Mouse (Mus musculus) frontal cortex, adult (tissue): ENCODE data around the gene Zc3h12d.

Experiments
- ATAC-seq: cut with Nextera tagmentation; 2 replicates; pipeline ENCODE4 v1.9.2; 2017; ENCODE audit warnings: mild to moderate bottlenecking, moderate library complexity, mixed read lengths; ENCODE audit not compliant: low TSS enrichment

Gene Zc3h12d

DNA sequence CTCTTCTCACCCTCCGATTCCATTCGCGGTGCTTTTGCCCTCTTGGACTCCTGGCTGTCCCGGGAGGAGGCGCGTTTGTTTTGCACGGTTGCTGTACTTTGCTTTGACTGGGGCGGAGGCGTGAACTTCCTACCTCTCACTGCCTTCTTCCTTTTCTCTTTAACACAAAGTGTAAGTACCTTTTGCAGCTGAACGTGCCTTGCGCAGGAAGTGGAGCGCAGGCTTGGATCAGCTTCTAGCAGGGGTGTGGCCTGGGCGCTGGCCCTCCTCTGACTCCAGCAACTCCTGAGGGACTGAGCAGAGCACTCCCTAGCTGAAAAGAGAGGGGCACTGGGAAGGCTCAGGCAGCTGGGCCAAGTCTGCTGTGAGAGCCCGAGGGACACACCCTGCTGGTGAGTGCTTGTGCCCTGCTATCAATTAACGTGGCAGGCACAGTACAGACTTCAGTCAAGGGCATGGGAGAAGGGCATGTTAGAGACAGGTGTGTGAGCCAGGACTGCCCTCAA is at the start of gene Zc3h12d:
Zc3h12d (plus strand) TSS at position 300 of the 506 bp plus-strand sequence.
- peak; percentile 22; the same call in 1 of the 2 replicates for ATAC-seq

GRCm38 (mm10) chr10:7787319-7787718 is 45.0 kb upstream of the Zc3h12d start:
- ATAC-seq = no peak

DNA sequence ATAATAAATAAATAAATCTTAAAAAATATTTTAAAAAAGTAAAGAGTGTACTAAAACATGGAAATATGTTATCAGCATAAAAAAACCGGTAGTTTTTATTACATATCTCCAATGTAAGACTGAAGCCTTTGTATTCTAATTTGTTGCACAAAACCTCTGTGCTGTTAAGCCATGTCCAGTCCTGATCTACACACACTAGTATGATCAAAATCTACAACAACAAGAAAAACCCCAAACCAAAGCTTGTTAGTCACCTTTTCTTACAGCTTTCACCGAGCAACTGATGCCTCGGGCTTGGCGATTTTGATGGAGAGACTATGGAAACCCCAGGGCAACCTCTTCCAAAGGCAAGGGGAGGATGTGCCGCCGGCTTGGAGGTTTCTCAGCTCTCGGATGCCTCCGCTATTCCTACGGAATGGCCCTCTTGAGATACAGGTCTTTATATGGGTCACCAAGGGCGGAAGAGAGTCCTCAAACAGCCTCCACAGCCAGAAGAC is 40.0 kb upstream of the Zc3h12d start:
- peak; percentile 66 for ATAC-seq

DNA sequence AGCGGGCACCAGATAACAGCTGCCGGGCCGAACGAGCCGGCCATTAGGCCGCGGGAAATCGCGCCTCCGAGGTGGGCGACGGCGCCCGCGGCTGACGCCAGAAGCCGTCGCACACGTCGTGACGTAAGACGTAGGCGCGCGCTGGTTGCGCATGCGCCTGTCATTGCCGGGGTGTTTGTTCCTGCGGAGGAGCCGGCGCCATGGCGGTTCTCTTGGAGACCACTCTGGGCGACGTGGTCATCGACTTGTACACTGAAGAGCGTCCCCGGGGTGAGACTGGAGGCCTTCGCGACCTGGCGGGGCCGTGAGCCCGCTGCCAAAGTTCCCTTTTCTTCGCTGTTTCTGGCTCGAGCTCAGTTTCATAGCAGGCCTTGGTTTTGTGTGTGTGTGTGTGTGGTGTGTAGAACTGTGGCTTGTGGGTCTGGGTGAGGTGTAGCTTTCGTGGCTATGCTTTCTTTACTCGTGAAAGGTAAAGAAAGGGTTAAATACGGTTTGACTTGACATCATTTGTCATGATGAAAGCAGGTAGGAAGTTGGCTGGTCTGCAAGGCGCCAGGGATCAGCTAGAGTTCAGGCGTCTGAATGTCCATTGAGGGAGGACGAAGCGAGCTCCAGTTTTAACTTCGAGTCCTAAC is 39.4 kb upstream of the Zc3h12d start, which contains the start of the genes Ginm1 and Ppil4:
Ginm1 (minus strand) TSS at position 74 of the 635 bp plus-strand sequence.
Ppil4 (plus strand) TSS at position 141 of the 635 bp plus-strand sequence.
- peak; percentile 96 for ATAC-seq

DNA sequence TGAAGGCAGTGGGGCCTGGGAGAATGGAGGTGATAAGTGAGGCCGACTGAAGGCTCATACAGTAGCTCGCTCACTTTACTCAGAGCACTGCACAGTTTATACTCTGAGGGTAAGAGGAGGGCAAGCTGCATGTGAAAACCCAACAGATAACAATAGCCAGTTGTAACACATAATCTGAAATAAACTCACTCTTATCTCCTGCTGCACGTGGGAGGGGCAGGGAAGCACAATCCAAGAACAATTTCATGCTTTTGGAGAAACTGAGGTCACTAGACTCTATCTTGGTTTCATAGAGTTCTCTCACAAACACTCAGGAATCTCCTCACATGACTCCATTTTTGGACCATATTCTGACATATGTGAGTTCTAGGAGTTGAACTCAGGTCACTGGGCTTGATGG is 31.0 kb upstream of the Zc3h12d start:
- ATAC-seq = no peak

- no peak for ATAC-seq
Observed at GRCm38 (mm10) chr10:7802519-7803140, 29.6 kb upstream of the Zc3h12d start.

- peak; percentile 85 for ATAC-seq
Observed at GRCm38 (mm10) chr10:7809937-7810336, 22.3 kb upstream of the Zc3h12d start.

DNA sequence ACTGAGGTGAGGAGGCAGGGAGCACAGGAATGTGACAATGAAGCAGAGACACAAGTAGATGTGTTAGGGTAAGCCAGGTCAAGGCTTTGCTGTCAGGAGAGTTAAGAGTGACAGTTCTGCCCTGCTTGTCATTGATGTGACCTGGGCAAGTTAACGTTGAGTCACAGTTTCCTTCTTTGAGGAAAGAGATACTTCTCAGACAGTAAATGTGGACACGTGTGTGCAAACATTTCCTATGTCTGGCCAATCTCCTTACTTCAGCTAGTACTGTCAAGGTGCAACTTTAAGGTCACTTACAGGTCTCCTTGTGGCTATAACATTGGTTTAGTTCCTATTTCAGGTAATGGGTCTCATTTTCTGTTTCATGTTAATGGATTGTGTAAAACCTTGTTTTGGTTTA is 15.8 kb upstream of the Zc3h12d start:
- ATAC-seq = no peak

DNA sequence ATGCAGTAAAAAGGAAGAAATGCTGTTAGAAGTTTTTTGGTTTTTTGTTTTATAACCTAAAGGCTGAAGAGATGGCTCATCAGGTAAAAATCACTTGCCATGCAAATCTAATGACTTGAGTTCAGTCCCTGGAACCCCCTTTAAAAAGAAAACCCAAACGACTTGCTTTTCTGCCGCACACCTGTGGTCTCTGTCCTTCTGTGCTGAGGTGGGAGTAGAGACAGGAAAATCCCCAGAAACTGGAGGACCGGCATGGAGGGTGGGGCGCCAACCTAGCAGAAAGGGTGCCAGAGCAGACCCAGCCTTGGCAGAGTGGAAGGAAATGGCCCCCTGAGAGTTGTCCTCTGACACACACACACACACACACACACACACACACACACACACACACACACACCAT is 13.6 kb upstream of the Zc3h12d start:
- no peak for ATAC-seq

GRCm38 (mm10) chr10:7819156-7819555 is 13.1 kb upstream of the Zc3h12d start:
- no peak for ATAC-seq

DNA sequence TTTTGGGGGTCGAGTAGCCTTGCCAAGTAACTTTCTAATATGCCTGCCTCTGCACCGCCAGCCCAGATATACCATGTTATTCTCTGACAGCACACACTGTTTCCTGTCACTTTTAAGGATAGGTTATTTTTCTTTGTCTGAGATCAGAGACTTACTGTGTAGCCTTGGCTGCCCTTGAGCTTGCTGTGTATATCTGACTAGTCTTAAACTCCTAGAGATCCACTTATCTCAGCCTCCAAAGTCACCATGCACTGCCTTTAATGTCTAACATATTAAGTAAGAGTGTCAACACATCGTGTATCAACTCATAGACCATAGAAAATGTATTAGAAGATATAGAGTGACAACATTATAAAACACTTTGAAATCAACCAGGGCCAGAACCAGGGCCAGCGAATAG is 12.7 kb upstream of the Zc3h12d start:
- ATAC-seq = no peak

- ATAC-seq = no peak
Observed at GRCm38 (mm10) chr10:7820171-7820570, 12.1 kb upstream of the Zc3h12d start.

DNA sequence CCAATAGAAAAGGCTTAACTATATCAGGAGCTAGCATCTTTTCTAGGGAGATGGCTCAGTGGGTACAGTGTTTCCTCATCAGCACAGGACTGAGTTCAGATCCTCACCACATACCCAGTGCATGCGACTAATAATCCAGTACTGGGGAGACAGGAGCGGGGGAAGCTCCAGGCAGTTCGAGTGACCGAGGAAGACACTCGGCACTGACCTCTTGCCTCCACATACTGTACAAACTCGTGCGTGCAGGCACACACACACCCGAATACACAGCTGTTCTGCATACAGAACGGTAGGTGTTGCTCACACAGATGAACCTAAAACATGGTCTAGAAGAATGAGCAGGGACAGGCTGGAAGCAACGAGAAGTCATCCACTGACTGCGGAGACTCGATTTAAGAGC is 10.3 kb upstream of the Zc3h12d start:
- ATAC-seq = no peak

GRCm38 (mm10) chr10:7824663-7825280 is 7.5 kb upstream of the Zc3h12d start:
- no peak for ATAC-seq

GRCm38 (mm10) chr10:7825281-7825665 is 7.0 kb upstream of the Zc3h12d start:
- no peak for ATAC-seq

GRCm38 (mm10) chr10:7826106-7826505 is 6.2 kb upstream of the Zc3h12d start:
- no peak for ATAC-seq

- ATAC-seq = no peak
Observed at GRCm38 (mm10) chr10:7833377-7834165, 1.3 kb downstream of the Zc3h12d start.

GRCm38 (mm10) chr10:7834671-7835225 is 2.5 kb downstream of the Zc3h12d start:
- ATAC-seq = no peak

DNA sequence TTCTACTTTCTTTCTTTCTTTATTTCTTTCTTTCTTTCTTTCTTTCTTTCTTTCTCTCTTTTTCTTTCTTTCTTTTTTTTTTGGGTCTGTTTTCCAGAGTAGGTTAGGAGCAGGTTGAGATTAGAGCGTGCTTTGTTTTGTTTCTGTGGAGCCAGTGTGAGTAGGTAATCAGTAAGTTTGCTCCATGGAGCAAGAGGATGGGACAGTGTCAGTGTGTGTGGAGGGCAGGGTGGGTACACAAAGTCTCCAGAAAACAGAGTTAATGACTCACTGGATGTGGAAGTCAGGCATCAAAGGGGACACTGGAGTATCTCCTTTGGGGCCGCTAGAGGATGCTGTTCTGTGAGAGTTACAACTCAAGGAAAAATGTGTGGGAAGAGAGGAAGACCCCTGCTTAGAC is 4.6 kb downstream of the Zc3h12d start:
- no peak for ATAC-seq

DNA sequence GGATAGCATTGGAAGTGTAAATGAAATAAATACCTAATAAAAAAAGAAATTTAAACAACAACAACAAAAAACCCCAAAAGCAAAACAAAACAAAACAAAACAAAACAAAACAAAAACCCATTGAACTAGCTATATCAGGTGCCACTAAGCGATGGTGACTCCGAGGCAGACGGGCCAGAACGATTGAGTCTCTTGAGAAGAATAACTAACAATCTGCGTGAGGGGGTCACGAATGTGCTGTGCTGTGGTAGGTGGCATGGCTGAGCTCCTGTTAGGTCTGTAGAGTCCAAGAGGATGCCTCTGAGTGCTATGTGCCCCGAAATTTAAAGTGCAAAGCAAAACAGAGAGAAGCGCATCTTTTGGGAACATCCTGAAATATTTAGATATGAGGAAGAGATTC is 5.2 kb downstream of the Zc3h12d start:
- no peak for ATAC-seq

- ATAC-seq = no peak
Observed at GRCm38 (mm10) chr10:7838036-7838435, 5.8 kb downstream of the Zc3h12d start.
